Mouse (Mus musculus) layer of hippocampus, adult 2 months (tissue): ENCODE results near the gene Gpr183. TPM values are rescaled to one million over a fixed set of nuclear protein-coding genes. Genes with fewer than 3 reads are reported as not detected.

ENCODE experiments used
- DNase-seq, 2 experiments: peaks; one replicate each; pipeline ENCODE4 v3.0.0; 2022; ENCODE audit warnings: low spot score in 2 of 2
- H3K27ac ChIP-seq: fragments of 200-600 bp; 2 replicates; pipeline ENCODE4 v1.8.1; 2022
- H3K4me3 ChIP-seq: fragments of 200-600 bp; 2 replicates; pipeline ENCODE4 v1.8.1; 2022; ENCODE audit warnings: mild to moderate bottlenecking
- CTCF ChIP-seq: fragments of 200-600 bp; conservative IDR thresholded peaks from 2 replicates; pipeline ENCODE4 v1.8.1; 2022; ENCODE audit warnings: antibody characterized with exemption, mild to moderate bottlenecking, moderate library complexity
- total RNA-seq, 2 experiments: library from RNA; stranded (reverse); gene quantifications; 2 replicates each; pipeline ENCODE4 v1.2.3; 2021

Gpr183 gene
- total RNA-seq, 2 experiments from 2014 or later: 0.56 to 1.0 TPM

DNA sequence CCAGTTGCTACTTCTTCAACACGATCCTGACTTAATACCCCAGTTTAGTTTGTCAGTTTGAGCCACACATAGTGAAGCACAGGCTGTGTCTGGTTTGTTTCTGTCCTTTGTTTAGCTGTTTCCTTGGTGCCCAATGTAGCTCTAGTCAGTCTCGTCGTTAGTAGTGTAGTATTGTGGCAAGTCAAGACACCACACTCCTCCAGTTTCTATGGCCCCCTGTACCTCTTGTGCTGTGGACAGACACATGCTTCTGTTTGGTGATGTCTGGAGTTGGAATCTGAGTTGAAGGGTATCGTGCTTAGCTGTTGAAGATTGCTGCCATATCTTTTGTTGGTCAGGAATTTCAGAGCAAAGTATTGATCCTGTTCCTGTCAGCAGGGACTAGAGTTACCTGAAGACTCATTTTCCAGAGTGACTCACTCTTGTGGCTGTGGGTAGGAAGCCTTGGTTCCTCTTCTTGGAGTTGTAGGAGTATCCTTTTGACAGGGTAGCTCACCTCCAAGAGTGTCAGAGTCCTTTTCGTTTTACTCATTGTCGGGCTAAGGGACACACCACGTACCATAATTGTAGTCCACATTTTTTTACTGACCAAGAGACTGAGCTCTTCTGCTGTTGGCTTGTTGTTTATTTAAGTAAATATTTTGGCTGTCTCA, 34.1 kb downstream of the Gpr183 start:
- TF ChIP-seq CTCF: no peak
- Histone ChIP-seq H3K27ac (no peak overlapping the region), H3K4me3 (no peak overlapping the region)
- DNase-seq: no peak

- no peak for TF ChIP-seq CTCF
- DNase-seq: no peak
- Histone ChIP-seq H3K27ac (peak overlapping the region; percentile 4; the same call in 1 of the 2 replicates), H3K4me3 (no peak overlapping the region)
Measured at GRCm38 (mm10) chr14:121929243-121929951, 35.6 kb downstream of the Gpr183 start.

- no peak overlapping the region for H3K4me3 ChIP-seq
- DNase-seq: peak; percentile 51 to 68
- peak; percentile 94 for TF ChIP-seq CTCF
- H3K27ac ChIP-seq: peak overlapping the region; percentile 4; the same call in 1 of the 2 replicates
Measured at GRCm38 (mm10) chr14:121928375-121929137, 36.4 kb downstream of the Gpr183 start.

DNA sequence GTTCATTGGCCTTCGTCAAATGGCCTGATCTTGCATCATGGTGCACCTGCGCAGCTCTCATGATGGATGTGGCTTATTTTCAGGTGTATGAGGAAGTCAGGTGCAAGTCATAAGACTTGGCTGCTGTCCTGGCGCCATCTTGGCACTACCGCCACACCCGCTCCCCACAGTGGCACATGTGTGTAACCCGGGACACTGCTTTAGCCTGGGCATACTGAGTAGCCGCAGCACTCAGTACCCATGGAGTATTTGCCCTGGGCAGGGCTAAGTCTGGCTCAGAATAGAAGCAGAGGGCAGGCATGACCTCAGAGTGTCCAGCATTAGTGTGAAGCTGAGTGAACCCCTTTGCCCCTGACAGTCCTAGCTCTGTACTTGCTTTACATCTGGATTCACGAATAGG, 37.5 kb downstream of the Gpr183 start:
- DNase-seq: no peak
- Histone ChIP-seq H3K27ac (no peak overlapping the region), H3K4me3 (no peak overlapping the region)
- TF ChIP-seq CTCF: no peak

GRCm38 (mm10) chr14:121926901-121927300, 38.1 kb downstream of the Gpr183 start:
- TF ChIP-seq CTCF: no peak
- no peak for DNase-seq
- H3K4me3 ChIP-seq: no peak overlapping the region
- H3K27ac ChIP-seq: peak overlapping the region; percentile 51; the same call in 1 of the 2 replicates

DNA sequence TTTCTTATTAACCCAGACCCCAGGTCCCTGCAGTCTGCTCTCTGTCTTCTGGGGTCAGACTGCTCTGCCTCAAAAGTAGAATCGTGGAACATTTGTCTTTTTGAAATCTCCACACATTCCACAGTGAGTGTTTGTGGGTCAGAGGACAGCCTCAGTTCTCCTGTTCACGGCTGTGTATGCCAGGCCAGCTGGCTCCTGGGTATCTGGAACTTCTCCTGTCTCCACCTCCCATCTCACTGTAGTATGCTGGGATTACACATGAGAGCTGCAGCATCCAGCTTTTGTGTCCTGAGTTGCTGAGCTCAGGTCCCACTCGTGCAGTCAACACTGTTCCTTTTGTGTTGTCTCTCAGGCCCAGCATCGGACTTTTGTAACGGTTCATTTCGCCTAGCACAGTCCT, 40.1 kb downstream of the Gpr183 start:
- TF ChIP-seq CTCF: no peak
- no peak for DNase-seq
- H3K27ac ChIP-seq: no peak overlapping the region
- no peak overlapping the region for H3K4me3 ChIP-seq

DNA sequence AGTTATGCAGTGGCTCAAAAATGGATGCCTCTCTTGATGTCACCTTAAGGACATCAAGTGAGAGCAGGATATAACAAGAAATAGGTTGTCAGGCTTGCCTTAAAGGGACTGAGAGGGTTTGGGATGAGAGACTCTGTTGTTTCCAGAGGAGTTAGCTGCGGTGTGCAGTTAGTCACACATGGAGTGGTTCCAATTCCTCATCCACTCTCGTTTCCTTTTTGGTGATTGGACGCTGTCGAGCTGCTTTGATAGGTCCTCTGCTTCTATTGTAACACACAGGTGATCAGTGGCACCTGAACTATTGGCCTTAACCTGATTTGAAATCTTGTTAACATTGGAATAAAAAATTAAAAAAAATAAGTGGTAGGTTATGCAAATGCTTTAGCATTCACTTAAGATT, 42.3 kb downstream of the Gpr183 start:
- no peak for DNase-seq
- H3K27ac ChIP-seq: no peak overlapping the region
- TF ChIP-seq CTCF: no peak
- no peak overlapping the region for H3K4me3 ChIP-seq

DNA sequence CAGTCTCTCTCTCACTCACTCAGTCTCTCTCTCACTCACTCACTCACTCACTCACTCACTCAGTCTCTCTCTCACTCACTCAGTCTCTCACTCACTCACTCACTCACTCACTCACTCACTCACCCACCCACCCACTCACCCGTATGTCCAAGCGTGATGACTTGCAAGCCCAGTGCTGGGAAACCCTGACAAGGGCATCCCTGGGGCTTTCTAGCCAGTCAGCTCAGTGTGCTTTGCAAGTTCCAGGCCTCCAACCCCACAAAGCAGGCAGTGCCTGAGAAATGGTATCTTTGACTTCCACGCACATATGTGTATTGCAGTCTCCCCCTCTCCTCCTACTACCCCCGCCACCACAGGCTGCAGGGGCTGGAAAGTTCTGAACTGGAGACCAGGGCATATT, 43.0 kb downstream of the Gpr183 start:
- Histone ChIP-seq H3K4me3 (no peak overlapping the region), H3K27ac (no peak overlapping the region)
- TF ChIP-seq CTCF: no peak
- DNase-seq: no peak

- no peak for DNase-seq
- H3K27ac ChIP-seq: no peak overlapping the region
- no peak overlapping the region for H3K4me3 ChIP-seq
- no peak for TF ChIP-seq CTCF
Measured at GRCm38 (mm10) chr14:121920511-121921124, 44.4 kb downstream of the Gpr183 start.

- no peak for DNase-seq
- peak; percentile 87 for TF ChIP-seq CTCF
- H3K4me3 ChIP-seq: no peak overlapping the region
- no peak overlapping the region for H3K27ac ChIP-seq
Measured at GRCm38 (mm10) chr14:121919752-121920151, 45.2 kb downstream of the Gpr183 start.

DNA sequence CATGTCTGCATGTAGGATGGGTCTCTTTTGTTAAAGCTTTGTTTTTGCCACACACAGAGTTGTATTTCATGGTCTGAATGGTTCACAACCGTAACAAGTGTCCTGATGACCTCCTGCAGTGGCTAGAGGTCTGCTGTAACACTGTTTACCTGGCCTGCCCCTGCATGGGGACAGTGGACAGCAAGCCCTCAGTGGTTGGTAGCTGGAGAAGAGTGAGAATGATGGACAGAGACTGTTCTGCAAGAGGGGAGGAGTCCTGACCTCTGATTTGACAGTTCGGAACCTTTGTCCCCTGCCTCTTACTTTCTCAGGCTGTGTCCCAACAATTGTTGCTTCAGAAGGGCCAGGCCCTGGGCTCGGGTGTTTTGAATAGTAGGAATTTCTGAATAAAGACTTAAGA, 46.7 kb downstream of the Gpr183 start:
- TF ChIP-seq CTCF: no peak
- DNase-seq: no peak
- no peak overlapping the region for H3K27ac ChIP-seq
- no peak overlapping the region for H3K4me3 ChIP-seq

DNA sequence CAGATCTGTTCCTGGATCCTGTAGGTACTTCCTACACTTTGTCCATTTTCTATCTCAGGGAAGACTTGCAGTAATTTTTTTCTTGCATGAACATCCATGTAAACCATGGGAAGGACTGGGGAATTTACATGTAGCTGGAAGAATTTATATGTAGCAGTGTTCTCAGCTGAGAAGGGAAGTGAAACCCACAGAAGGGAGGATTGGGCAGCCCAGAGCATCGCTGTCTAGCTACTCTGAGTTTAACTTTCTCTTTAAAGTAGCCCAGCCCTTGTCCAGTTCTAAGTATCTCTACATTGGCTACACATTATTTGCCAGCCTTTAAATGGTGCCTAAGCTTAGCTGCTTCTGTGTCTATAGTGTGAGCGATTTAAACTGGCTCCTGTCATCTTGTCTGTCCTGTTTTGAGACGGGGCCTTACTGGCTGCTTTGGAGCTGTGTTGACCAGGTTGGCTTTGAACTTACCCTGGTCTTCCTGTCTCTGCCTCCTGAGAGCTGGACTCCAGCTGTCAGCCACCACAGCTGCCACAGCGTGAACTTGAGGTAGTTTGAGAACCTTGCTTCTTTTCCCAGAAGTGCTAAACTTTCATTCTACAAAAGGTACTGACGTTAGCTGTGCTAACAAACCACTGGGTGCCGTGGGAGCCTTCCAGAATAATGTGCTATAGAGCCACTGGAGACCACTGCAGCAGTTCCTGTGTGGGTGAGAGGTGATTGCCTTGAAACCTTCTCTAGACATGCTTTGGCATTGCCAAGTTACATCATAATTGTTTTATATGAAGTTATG, 48.5 kb downstream of the Gpr183 start:
- DNase-seq: no peak
- no peak overlapping the region for H3K27ac ChIP-seq
- TF ChIP-seq CTCF: no peak
- H3K4me3 ChIP-seq: no peak overlapping the region

- DNase-seq: no peak
- TF ChIP-seq CTCF: no peak
- no peak within 1 kb of the TSS for H3K27ac ChIP-seq
- no peak within 1 kb of the TSS for H3K4me3 ChIP-seq
Measured at GRCm38 (mm10) chr14:121915621-121916020, 49.4 kb downstream of the Gpr183 start, which contains the start of gene Gpr18. Gene Gpr18 (minus strand): TSS chr14:121915781.
